In genomic region chr4:41115793-41116192, GRCm38 (mm10) we compare ENCODE assay signal across 36 mouse cellular contexts. TPM values are rescaled to one million over a fixed set of nuclear protein-coding genes. Genes with fewer than 3 reads are reported as not detected.
"Had no signal": no experiment of that assay in that cellular context is flagged by ENCODE, and none has a peak within 500 bp of the region (broad histone marks: within the 10 kb centered on the region; RNA-seq: fewer than 3 reads in every experiment).

No protein-coding gene starts in this region.

- H3K9me3 ChIP-seq: limb, embryonic 10.5 days; limb, embryonic 12.5 days; limb, embryonic 13.5 days; limb, embryonic 15.5 days; liver, embryonic 13.5 days; liver, embryonic 15.5 days; lung, embryonic 15.5 days; megakaryocyte, embryonic 14.5 days; midbrain, embryonic 10.5 days; midbrain, embryonic 12.5 days; midbrain, embryonic 13.5 days; midbrain, embryonic 15.5 days; neural tube, embryonic 12.5 days; neural tube, embryonic 13.5 days had no signal

- H3K4me2 ChIP-seq: limb, embryonic 12.5 days; limb, embryonic 13.5 days; limb, embryonic 15.5 days; liver, embryonic 13.5 days; liver, embryonic 15.5 days; lung, embryonic 14.5 days; lung, embryonic 15.5 days; midbrain, embryonic 11.5 days; midbrain, embryonic 12.5 days; midbrain, embryonic 13.5 days; midbrain, embryonic 15.5 days; neural tube, embryonic 12.5 days; neural tube, embryonic 13.5 days had no signal

- H3K4me1 ChIP-seq: limb, embryonic 10.5 days; limb, embryonic 12.5 days; limb, embryonic 13.5 days; limb, embryonic 15.5 days; liver, embryonic 13.5 days; liver, embryonic 15.5 days; lung, embryonic 15.5 days; megakaryocyte, embryonic 14.5 days; midbrain, embryonic 10.5 days; midbrain, embryonic 12.5 days; midbrain, embryonic 13.5 days; midbrain, embryonic 15.5 days; neural tube, embryonic 12.5 days; neural tube, embryonic 13.5 days had no signal

- H3K27ac ChIP-seq: left cerebral cortex, adult 2 months; limb, embryonic 10.5 days; limb, embryonic 12.5 days; limb, embryonic 13.5 days; limb, embryonic 15.5 days; liver, embryonic 13.5 days; liver, embryonic 14.5 days; lung, embryonic 15.5 days; macrophage; midbrain, embryonic 10.5 days; midbrain, embryonic 12.5 days; midbrain, embryonic 13.5 days; midbrain, embryonic 15.5 days; neural tube, embryonic 12.5 days; neural tube, embryonic 13.5 days had no signal

- H3K4me3 ChIP-seq: left cerebral cortex, adult 2 months; limb, embryonic 10.5 days; limb, embryonic 12.5 days; limb, embryonic 13.5 days; limb, embryonic 15.5 days; liver, embryonic 13.5 days; liver, embryonic 15.5 days; lung, embryonic 15.5 days; megakaryocyte, embryonic 14.5 days; midbrain, embryonic 10.5 days; midbrain, embryonic 12.5 days; midbrain, embryonic 13.5 days; midbrain, embryonic 15.5 days; myocyte; neural tube, embryonic 12.5 days; neural tube, embryonic 13.5 days had no signal

- DNase-seq: left cerebral cortex, postnatal 4 days; liver, embryonic 13.5 days; lung, adult 18-20 months; lung, adult 2 months; lung, embryonic 14.5 days; lung, postnatal 10 days; lung, postnatal 14 days; lung, postnatal 36 days; midbrain, embryonic 14.5 days had no signal

- ATAC-seq: lung, postnatal 0 days; midbrain, embryonic 13.5 days; midbrain, embryonic 15.5 days; midbrain, embryonic 16.5 days had no signal

- H3K9ac ChIP-seq: limb, embryonic 12.5 days; limb, embryonic 13.5 days; limb, embryonic 15.5 days; liver, embryonic 13.5 days; liver, embryonic 14.5 days; liver, embryonic 15.5 days; lung, embryonic 14.5 days; lung, embryonic 15.5 days; midbrain, embryonic 12.5 days; midbrain, embryonic 13.5 days; midbrain, embryonic 15.5 days; neural tube, embryonic 12.5 days; neural tube, embryonic 13.5 days had no signal

- H3K27me3 ChIP-seq: limb, embryonic 12.5 days; limb, embryonic 13.5 days; limb, embryonic 15.5 days; liver, embryonic 13.5 days; liver, embryonic 15.5 days; lung, embryonic 15.5 days; megakaryocyte, embryonic 14.5 days; midbrain, embryonic 12.5 days; midbrain, embryonic 13.5 days; midbrain, embryonic 15.5 days; neural tube, embryonic 12.5 days; neural tube, embryonic 13.5 days had no signal

RNA-seq across cellular contexts. Expression of gene Aqp3, which starts 17.8 kb away (rescaled TPM):
- total RNA-seq: left cerebral cortex, adult 2 months; left cerebral cortex, adult 8-10 months; left cerebral cortex, postnatal 10 days; left cerebral cortex, postnatal 14 days; left cerebral cortex, postnatal 25 days; left cerebral cortex, postnatal 36 days; liver, adult 2 months; megakaryocyte progenitor cell, adult 5-6 weeks had no signal
- polyA plus RNA-seq: liver, adult 2 months; macrophage; midbrain, embryonic 14.5 days; myocyte had no signal
